Mouse (Mus musculus): Measurements from ENCODE around the gene Vps9d1. TPM values are rescaled to one million over a fixed set of nuclear protein-coding genes. Genes with fewer than 3 reads are reported as not detected.
A peak's percentile ranks its signal among the peaks of the same experiment; 100 is the strongest.
"Not testable (repeated sequence)": the region's sequence is repeated elsewhere in the genome, so short reads cannot be mapped to it uniquely, and the experiment has no call there.

The Vps9d1 gene
- polyA plus RNA-seq (2016; fragmentation: Nextera tagmentation; extraction: Ambion mirVana) = 39.3 and 43.7 TPM in 2 replicates

DNA sequence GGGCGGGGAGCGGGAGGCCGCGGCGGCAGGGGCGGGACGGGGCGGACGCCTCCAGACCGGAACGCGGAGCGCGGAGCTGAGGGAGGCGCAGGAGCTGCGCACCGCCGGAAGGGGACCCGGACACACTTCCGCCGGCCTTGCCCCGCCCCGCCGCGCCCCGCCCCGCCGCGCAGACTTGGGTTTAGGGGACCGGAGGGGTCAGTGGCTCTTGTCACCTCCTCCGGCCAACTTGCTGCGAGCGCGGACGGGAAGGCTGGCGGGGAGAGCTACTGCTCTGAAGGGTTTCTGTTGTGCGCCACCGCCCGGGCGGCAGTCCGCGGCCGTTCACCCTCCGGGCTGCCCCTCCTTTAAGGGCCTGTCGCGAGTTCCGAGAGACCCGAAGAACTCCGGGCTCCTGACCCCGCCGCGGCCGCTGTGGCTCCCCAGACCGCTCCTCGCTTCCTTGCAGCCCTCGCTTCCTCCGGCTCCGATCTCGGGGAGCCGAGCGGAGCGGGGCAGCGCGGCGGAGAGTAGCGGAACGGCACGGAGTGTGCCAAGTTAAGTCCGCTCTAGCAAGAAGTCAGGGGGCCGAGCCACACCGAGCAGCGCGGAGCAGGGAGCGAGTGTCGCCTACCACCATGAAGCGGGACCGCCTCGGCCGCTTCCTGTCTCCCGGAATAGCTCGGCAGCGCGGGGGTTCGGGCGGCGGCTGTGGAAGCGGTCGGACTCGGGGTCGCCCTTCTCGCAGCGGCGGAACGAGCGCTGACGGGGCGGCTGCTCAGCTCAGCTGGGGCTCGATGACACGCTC, at the start of gene Vps9d1, which contains the start of gene Zfp276:
Gene Vps9d1 (minus strand): TSS at position 250 of the 787 bp plus-strand sequence.
Gene Zfp276 (plus strand): TSS at position 97 of the 787 bp plus-strand sequence.
- peaks cover 56% of the 10 kb centered on the region for H3K36me3 ChIP-seq
- H3K27ac ChIP-seq (replicated peaks) = peak within 1 kb of the TSS; percentile 87
- H3K4me3 ChIP-seq = peak within 1 kb of the TSS; percentile 94
- peak within 1 kb of the TSS; percentile 96 for H3K9ac ChIP-seq (replicated peaks)
- H3K27me3 ChIP-seq = no peaks in the 10 kb centered on the region
- under 1% methylated on average over 93 of the region's 99 CpGs for WGBS
- ATAC-seq (ENCODE audit: low FRiP score, low read depth) = peak; percentile 94
- H3K4me2 ChIP-seq (replicated peaks) = peak within 1 kb of the TSS; percentile 99
- H3K4me1 ChIP-seq = peaks cover 26% of the 10 kb centered on the region
- no peaks in the 10 kb centered on the region for H3K9me3 ChIP-seq

DNA sequence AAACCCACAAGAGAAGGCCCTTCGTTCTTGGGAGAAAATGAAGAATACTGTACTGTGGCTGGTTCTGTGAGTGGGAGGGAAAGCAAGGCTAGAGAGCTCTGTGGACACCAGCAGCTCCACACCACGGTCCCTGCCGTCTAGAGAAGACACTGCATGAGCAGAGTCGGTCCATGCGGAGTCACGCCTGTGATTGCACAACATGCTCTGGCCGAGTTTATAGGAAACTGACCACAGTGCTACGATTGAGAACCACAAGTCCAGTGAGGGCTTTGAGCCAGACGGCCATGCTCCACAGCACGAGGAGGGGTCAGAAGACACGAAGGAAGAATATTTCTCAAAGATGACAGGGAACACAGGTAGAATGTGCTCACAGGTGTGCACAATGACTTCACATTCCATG, 44.2 kb upstream of the Vps9d1 start:
- H3K4me2 ChIP-seq (replicated peaks) = no peak overlapping the region
- peaks cover 48% of the 10 kb centered on the region for H3K36me3 ChIP-seq
- WGBS = 95% methylated on average over 11 of the region's 11 CpGs
- H3K9ac ChIP-seq (replicated peaks) = no peak overlapping the region
- H3K4me1 ChIP-seq = no peaks in the 10 kb centered on the region
- ATAC-seq (ENCODE audit: low FRiP score, low read depth) = no peak
- no peak overlapping the region for H3K27ac ChIP-seq (replicated peaks)
- no peaks in the 10 kb centered on the region for H3K27me3 ChIP-seq
- H3K9me3 ChIP-seq = no peaks in the 10 kb centered on the region
- no peak overlapping the region for H3K4me3 ChIP-seq

GRCm38 (mm10) chr8:123292785-123293184, 38.6 kb upstream of the Vps9d1 start:
- no peak for ATAC-seq (ENCODE audit: low FRiP score, low read depth)
- Histone ChIP-seq H3K27me3 (no peaks in the 10 kb centered on the region), H3K36me3 (peaks cover 56% of the 10 kb centered on the region), H3K4me1 (no peaks in the 10 kb centered on the region), H3K4me2 (replicated peaks) (no peak overlapping the region), H3K9ac (replicated peaks) (no peak overlapping the region), H3K4me3 (no peak overlapping the region), H3K9me3 (no peaks in the 10 kb centered on the region), H3K27ac (replicated peaks) (no peak overlapping the region)
- 95% methylated on average over 2 of the region's 2 CpGs for WGBS

DNA sequence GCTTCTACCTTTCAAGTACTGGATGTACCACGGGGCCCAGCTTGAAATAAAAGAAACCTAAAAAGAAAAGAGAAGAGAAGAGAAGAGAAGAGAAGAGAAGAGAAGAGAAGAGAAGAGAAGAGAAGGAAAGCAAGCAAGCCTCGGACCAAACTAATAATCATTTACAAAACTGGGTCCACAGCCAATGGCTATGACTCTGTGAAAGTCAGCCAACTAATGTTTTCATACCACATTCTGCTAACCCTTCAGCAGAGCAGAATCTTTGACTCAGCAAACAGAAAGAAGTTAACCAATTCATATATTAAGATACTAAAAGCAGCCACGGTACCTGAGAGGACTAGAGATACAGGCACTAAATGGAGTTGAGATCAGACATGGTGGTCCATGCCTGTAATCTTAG, 38.1 kb upstream of the Vps9d1 start:
- Histone ChIP-seq H3K9me3 (no peaks in the 10 kb centered on the region), H3K36me3 (peaks cover 60% of the 10 kb centered on the region), H3K27me3 (no peaks in the 10 kb centered on the region), H3K4me3 (no peak overlapping the region), H3K4me2 (replicated peaks) (no peak overlapping the region), H3K4me1 (no peaks in the 10 kb centered on the region), H3K27ac (replicated peaks) (no peak overlapping the region), H3K9ac (replicated peaks) (no peak overlapping the region)
- 92% methylated on average over 3 of the region's 3 CpGs for WGBS
- no peak for ATAC-seq (ENCODE audit: low FRiP score, low read depth)

- Histone ChIP-seq H3K9ac (replicated peaks) (no peak overlapping the region), H3K36me3 (peaks cover 64% of the 10 kb centered on the region), H3K4me3 (no peak overlapping the region), H3K4me2 (replicated peaks) (no peak overlapping the region), H3K4me1 (no peaks in the 10 kb centered on the region), H3K9me3 (no peaks in the 10 kb centered on the region), H3K27me3 (no peaks in the 10 kb centered on the region), H3K27ac (replicated peaks) (no peak overlapping the region)
- WGBS = 89% methylated on average over 8 of the region's 8 CpGs
- ATAC-seq (ENCODE audit: low FRiP score, low read depth) = no peak
Measured at GRCm38 (mm10) chr8:123291716-123292115, 37.6 kb upstream of the Vps9d1 start.

- Histone ChIP-seq H3K4me2 (replicated peaks) (no peak overlapping the region), H3K4me3 (no peak overlapping the region)
Measured at GRCm38 (mm10) chr8:123290679-123291078, 36.5 kb upstream of the Vps9d1 start.

DNA sequence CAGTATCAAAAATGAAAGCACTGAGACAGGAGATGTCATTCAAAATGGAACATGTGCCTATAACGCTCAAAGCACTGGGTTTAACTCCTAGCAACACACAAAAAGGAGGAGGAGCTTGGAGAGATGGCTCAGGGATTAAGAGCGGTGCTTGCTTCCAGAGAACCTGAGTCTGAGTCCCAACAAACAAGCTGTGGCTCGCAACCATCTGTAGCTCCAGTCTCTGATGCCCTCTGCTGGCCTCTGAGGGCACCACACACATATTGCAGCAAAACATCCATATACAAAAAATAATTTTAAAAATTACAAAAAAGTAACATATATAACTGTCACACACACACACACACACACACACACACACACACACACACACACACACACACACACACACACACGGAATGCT, 36.0 kb upstream of the Vps9d1 start:
- Histone ChIP-seq H3K27me3 (no peaks in the 10 kb centered on the region), H3K36me3 (peaks cover 55% of the 10 kb centered on the region), H3K4me2 (replicated peaks) (no peak overlapping the region), H3K9me3 (no peaks in the 10 kb centered on the region), H3K4me3 (no peak overlapping the region), H3K9ac (replicated peaks) (no peak overlapping the region), H3K4me1 (no peaks in the 10 kb centered on the region), H3K27ac (replicated peaks) (no peak overlapping the region)
- WGBS = 76% methylated on average over 4 of the region's 4 CpGs
- ATAC-seq (ENCODE audit: low FRiP score, low read depth) = no peak

More at GRCm38 (mm10) chr8:123290679-123291078, 36.5 kb upstream of the Vps9d1 start:
- H3K36me3 ChIP-seq = peaks cover 60% of the 10 kb centered on the region
- WGBS = 93% methylated on average over 8 of the region's 8 CpGs
- H3K27me3 ChIP-seq = no peaks in the 10 kb centered on the region
- no peak for ATAC-seq (ENCODE audit: low FRiP score, low read depth)
- H3K4me1 ChIP-seq = no peaks in the 10 kb centered on the region
- H3K9me3 ChIP-seq = no peaks in the 10 kb centered on the region
- no peak overlapping the region for H3K27ac ChIP-seq (replicated peaks)
- no peak overlapping the region for H3K9ac ChIP-seq (replicated peaks)

GRCm38 (mm10) chr8:123287362-123287761, 33.2 kb upstream of the Vps9d1 start:
- WGBS = 96% methylated on average over 17 of the region's 17 CpGs
- H3K27me3 ChIP-seq = no peaks in the 10 kb centered on the region
- H3K27ac ChIP-seq (replicated peaks) = no peak overlapping the region
- no peak overlapping the region for H3K4me2 ChIP-seq (replicated peaks)
- H3K4me3 ChIP-seq = no peak overlapping the region
- no peaks in the 10 kb centered on the region for H3K4me1 ChIP-seq
- no peak overlapping the region for H3K9ac ChIP-seq (replicated peaks)
- H3K9me3 ChIP-seq = no peaks in the 10 kb centered on the region
- peaks cover 49% of the 10 kb centered on the region for H3K36me3 ChIP-seq
- ATAC-seq (ENCODE audit: low FRiP score, low read depth) = no peak

GRCm38 (mm10) chr8:123284493-123284892, 30.3 kb upstream of the Vps9d1 start:
- Histone ChIP-seq H3K27ac (replicated peaks) (no peak overlapping the region), H3K27me3 (no peaks in the 10 kb centered on the region), H3K4me3 (no peak overlapping the region), H3K4me2 (replicated peaks) (no peak overlapping the region), H3K36me3 (peaks cover 54% of the 10 kb centered on the region), H3K4me1 (no peaks in the 10 kb centered on the region), H3K9me3 (no peaks in the 10 kb centered on the region), H3K9ac (replicated peaks) (no peak overlapping the region)
- WGBS = 95% methylated on average over 5 of the region's 5 CpGs
- no peak for ATAC-seq (ENCODE audit: low FRiP score, low read depth)

- no peak for ATAC-seq (ENCODE audit: low FRiP score, low read depth)
- WGBS = 96% methylated on average over 7 of the region's 7 CpGs
- Histone ChIP-seq H3K9ac (replicated peaks) (no peak overlapping the region), H3K4me1 (no peaks in the 10 kb centered on the region), H3K9me3 (no peaks in the 10 kb centered on the region), H3K27me3 (no peaks in the 10 kb centered on the region), H3K36me3 (peaks cover 49% of the 10 kb centered on the region), H3K4me3 (no peak overlapping the region), H3K4me2 (replicated peaks) (no peak overlapping the region), H3K27ac (replicated peaks) (no peak overlapping the region)
Measured at GRCm38 (mm10) chr8:123283991-123284390, 29.8 kb upstream of the Vps9d1 start.

DNA sequence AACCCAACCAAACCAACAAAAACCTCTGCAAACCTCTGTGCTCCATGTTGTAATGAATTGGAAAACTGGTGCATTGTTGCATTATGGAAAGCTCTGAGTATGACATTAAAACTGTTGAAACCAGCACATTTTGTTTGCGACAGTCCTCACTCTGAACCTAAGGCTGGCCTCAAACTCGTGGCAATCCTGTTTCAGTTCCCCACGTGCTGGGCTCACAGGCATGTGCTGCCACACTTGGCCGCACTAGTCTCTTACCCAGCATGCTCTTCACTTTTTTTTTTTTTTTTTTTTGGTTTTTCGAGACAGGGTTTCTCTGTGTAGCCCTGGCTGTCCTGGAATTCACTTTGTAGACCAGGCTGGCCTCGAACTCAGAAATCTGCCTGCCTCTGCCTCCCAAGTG, 28.8 kb upstream of the Vps9d1 start:
- not testable (repeated sequence) for ATAC-seq (ENCODE audit: low FRiP score, low read depth); H3K9me3 ChIP-seq; H3K9ac ChIP-seq (replicated peaks); H3K4me3 ChIP-seq; H3K4me2 ChIP-seq (replicated peaks); H3K4me1 ChIP-seq; H3K27ac ChIP-seq (replicated peaks); H3K27me3 ChIP-seq
- peaks cover 39% of the 10 kb centered on the region for H3K36me3 ChIP-seq
- 92% methylated on average over 5 of the region's 6 CpGs for WGBS

GRCm38 (mm10) chr8:123280302-123281094, 26.4 kb upstream of the Vps9d1 start:
- 88% methylated on average over 13 of the region's 13 CpGs for WGBS
- Histone ChIP-seq H3K36me3 (peaks cover 23% of the 10 kb centered on the region), H3K4me3 (no peak overlapping the region)

More at GRCm38 (mm10) chr8:123280302-123281094, 26.4 kb upstream of the Vps9d1 start:
- Histone ChIP-seq H3K9ac (replicated peaks) (no peak overlapping the region), H3K4me1 (no peaks in the 10 kb centered on the region), H3K4me2 (replicated peaks) (no peak overlapping the region), H3K27ac (replicated peaks) (no peak overlapping the region), H3K9me3 (no peaks in the 10 kb centered on the region), H3K27me3 (no peaks in the 10 kb centered on the region)
- no peak for ATAC-seq (ENCODE audit: low FRiP score, low read depth)

All from midbrain, embryonic 12.5 days (tissue).